Mouse (Mus musculus): ENCODE measurements around the gene Tnrc18. TPM values are rescaled to one million over a fixed set of nuclear protein-coding genes. Genes with fewer than 3 reads are reported as not detected.

Gene Tnrc18
- total RNA-seq, 1 experiment from 2014 or later, result 123 TPM

DNA sequence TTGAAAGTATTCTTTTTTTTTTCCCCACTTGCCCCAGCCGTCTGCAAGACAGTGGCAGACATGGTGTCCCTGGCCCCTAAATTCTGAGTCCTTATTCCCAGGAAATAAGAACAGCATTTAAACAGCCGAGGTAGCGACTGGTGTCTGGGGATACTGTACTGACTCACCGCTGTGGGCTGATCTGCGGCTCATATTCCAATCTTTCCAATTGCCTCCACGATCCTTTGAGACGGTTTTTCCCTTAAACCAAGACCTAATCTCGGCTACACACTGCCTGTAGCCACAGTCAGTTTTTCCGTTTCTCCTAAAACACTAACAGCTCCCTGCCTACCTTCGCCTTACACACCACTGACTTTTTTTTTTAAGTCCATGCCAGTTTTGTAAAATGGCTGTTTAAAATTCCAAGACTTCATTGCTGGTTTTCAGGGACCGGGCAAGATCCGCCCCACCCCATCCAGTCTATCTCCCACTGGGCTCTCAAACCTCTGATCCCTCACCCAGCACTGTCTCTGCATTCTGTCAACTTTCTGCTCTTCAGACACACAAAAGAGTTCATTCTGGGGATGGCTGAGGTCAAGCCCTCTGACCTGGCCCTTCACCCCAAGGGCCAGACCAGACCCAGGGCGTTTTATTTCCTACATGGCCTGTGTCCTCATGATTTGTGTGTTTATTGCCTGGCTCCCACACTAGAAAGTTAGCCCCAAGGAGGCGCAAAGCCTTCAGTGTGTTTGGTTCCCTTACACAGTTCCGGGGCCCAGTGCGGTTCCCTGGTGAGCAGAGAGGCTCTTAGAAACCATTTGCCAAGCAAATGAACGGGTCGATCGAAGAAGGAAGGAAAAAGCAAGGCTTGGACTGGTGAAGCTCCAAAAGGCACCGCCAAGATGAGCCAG is 6.5 kb downstream of the Tnrc18 start:
- DNase-seq, result no peak

DNA sequence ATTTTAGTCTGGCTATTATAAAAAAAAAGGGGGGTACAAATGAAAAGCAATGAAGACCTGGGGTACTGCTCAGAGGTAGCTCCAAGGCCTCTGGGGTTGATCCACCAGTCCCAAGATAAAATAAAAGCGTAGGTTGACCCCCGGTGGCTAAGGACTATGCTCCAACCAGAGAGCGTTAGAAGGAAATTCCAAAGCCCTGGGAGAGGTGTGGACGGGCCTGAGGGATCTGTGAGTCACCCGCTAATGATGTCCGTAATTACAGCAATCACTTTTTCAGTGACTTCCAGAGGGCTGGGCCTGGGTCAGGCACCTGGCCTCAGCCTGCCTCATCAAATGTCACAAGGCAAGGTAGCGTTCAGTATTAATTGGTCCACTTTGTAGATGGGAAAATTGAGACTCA is 9.8 kb downstream of the Tnrc18 start:
- no peak for DNase-seq

DNA sequence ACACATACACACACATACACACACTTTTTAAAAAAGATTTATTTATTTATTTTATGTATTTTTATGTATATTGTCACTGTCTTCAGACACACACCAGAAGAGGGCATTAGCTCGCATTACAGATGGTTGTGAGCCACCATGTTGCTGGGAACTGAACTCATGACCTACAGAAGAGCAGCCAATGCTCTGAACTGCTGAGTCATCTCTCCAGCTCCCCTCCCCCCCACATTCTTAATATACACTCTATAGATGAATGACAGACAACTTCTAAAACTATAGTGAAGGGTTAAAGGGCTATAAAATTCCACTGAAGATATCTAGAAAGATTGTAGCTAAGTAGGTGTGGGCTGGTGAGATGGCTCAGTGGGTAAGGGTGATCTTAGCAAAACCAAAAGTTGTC is 13.7 kb downstream of the Tnrc18 start:
- DNase-seq, result no peak

DNA sequence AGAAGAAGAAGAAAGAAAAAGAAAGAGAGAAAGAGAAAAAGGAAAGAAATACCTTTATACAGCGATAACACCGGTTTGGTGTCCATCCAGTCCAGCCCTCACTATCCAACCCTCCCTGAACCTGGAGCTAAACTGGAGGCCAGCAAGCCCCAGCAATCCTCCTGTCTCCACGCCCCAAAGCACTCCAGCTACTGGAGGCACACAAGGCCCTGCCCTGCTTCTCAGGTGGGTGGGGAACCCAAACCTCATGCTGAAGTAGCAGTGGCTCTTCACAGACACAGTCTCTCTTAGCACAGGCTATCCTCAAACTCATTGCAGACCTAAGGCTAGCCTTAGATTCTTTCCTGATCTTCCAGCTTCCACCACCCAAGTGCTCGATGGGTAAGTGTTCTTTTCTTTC is 14.6 kb downstream of the Tnrc18 start:
- DNase-seq, result no peak

DNA sequence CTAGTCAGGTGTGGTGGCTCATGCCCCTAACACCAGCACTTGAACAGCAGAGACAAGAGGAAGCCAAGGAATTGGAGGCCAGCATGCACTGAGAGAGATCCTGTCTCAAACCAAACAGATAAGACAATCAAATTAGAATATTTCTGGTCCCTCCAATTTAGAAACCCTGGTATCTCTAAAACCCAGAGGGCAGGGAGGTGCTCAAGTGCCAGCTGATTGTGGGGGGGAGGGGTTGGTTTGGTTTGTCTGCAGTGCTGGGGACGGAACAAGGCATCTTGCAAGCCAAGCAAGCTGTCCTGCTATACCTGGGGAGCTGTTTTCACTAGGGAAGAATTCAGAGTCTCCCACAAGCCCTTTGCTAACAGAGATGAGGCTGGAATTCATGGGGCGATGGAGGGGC is 15.5 kb downstream of the Tnrc18 start:
- no peak for DNase-seq

DNA sequence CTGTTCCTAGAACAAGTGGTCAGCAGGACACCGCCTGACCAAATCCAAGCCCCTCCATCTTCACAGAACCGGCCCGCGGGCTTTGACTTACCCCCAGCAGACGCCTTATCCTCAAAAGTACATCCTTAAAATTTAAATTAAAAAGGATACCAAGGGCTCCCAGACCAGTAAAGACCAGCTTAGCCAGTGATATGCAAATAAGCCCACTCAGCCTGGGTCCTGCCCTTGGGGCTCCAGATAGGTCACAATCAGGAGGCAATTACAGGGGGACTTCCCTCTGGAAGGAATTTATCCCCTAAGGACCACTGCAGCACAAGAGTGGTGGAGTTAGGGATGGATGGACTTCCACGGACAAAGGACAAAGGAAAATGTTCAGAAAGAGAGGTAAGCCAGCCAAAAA is 16.8 kb downstream of the Tnrc18 start:
- DNase-seq, result no peak

DNA sequence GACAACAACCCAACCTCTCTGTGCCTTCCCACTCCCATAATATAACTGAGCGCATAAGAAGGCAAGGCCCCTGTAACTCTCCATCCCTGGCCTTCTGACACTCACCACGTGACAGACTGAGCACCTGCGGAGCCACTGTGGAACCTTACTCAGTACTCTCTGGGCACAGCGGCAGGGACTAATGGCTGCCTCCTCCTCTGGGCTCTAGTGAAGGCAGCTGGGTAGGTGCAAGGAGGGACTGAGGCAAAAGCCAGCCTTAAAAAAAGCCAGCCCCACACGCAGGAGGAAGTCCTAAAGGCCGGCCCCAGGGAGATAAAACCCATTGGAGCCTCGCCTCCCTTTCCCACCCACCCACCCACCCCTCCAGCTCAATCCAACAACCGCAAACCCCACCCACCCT is 17.3 kb downstream of the Tnrc18 start:
- no peak for DNase-seq

DNA sequence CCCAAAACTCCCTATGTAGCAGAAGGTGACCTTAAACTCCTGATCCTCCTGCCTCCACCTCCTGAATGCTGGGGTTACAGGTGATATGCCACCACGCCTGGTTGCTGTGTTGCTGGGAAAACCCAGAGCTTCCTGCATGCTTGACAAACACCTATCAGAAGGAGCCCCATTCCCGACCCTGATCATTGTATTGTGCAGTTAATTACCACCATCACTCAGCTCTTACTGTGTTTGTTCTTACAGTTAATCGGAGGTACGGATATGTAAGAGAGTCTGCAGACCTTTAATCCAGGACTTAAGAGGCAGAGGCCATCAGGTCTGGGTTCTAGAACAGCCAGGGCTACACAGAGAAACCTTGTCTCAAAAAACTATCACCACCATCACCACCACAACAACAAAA is 18.2 kb downstream of the Tnrc18 start:
- no peak for DNase-seq

DNA sequence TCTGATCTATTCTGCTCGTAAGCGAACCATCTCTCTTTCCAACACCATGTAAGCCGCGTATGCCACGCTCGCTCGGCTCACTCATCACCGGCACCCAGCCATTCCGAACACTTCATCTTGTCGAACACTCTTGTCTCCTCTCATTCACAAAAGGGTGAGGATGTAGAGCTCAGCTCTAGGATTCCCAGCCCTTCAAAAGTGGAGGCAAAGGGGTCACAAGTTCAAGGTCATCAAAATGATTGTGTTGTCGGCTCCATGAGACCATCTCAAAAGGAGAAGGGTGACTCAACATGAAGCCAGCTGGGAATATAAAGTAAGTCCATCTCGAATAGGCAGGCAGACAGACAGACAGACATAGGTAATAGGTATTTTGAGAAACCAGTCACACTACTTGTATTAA is 19.3 kb downstream of the Tnrc18 start:
- DNase-seq, result no peak

DNA sequence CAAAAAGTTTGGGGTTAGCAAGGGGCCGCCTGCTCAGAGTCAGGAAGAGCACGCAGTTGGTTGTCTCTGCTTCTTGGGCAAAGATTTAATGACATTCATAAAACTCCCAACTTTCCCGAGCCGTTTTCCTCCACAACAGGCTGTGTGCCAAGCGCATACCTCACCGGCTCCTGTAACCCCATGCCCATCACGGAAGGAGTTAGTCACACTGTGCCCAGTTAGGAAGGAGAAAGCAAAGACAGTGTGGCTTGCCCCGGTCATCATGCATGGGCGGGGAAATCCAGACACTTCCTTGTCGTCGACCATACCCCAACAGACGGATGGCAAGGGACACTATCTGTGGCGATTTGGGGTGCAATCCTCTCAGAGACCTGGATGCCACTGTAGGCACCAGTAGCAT is 19.8 kb downstream of the Tnrc18 start:
- DNase-seq, result peak; percentile 73

DNA sequence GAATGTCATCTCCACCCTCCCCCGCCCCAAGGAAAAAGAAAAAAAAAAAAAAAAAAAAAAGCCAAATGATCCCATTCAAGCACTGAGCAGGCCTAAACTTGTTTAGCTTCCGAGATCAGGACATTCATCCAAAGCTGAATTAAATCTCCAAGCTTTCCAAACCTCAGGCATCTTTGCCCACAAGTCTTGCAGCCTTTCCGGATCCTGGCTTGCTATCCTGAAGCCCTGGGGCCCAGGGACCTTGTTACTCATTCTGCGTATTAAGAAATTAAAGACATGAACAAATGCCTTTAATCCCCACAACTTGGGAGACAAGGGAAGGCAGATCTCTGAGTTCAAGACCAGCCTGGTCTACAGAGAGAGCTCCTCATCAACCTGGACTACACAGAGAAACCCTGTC is 20.5 kb downstream of the Tnrc18 start:
- DNase-seq, result no peak

DNA sequence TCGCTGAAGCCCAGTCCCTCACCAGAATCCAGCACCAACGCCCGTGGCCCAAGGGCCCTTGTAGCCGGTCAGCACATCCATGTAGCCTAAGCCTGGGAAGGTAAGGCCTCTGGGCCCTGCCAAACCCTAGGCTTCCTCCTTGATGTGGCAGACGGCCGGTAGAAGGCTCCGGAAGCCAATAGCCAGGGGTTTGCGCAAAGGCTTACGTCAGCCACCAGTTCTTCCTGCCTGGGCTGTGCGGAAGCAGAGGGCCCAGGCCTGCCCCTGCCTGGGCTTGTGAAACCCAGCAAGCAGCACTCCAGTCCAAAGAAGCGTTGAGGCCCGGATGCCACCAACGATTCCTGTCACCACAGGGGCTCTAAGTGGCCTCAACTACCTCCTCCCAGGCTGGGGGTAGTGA is 22.9 kb downstream of the Tnrc18 start:
- no peak for DNase-seq

DNA sequence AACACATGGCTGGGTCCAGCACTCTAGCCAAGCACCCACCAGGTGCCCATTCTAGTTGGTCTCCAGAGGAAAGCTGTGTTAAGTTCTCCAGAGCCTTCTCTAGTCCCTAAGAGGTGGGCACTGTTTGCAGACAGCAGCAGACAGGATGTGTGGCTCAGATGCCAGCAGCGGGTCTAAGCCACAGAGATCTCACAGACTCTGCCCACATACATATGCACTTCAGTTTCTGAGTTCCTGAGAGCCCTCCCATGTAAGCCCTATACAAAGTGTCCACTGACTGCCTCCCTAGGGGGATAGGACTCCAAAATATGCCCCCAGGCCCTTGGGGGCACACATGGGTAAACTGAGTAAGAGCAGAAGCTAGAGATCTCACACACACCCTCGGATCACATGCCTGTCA is 23.3 kb downstream of the Tnrc18 start:
- no peak for DNase-seq

DNA sequence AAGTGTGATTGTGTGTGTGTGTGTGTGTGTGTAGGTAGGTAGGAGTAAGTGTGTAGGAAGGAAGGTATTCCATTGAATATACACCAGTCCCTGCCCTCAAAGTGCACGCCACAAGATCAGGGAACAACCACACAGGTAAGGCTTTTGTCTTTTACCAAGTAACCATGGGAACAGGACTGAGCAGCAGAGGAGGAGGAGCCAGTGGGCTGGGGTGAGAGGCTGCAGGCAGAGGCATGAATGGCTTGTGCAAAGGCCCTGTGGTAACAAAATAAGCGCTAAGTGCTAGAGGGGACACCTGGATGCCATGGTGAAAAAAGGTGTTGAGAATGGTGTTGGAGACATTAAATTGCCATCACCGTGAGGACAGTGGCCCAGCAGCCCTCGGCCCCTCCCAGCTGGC is 24.9 kb downstream of the Tnrc18 start:
- no peak for DNase-seq

DNA sequence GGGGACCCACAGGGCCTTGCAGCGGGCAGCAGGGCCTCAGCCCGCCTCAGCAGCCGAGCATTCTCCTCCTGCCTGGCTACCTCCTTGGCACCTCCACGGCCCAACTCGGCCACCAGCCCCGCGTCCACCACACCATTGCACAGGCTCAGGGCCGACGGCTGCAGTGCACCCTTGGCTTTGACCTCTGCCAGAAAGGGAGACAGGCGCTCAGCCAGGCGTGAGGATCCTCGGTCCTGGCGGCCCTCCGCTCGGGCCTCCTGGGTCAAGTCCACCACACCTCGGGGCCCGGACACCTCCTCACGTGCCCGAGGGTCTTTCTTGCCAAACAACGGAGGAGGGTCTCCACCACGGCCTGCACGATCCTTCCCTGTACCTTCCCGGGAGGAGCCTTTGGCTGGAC is 29.2 kb downstream of the Tnrc18 start:
- no peak for DNase-seq

DNA sequence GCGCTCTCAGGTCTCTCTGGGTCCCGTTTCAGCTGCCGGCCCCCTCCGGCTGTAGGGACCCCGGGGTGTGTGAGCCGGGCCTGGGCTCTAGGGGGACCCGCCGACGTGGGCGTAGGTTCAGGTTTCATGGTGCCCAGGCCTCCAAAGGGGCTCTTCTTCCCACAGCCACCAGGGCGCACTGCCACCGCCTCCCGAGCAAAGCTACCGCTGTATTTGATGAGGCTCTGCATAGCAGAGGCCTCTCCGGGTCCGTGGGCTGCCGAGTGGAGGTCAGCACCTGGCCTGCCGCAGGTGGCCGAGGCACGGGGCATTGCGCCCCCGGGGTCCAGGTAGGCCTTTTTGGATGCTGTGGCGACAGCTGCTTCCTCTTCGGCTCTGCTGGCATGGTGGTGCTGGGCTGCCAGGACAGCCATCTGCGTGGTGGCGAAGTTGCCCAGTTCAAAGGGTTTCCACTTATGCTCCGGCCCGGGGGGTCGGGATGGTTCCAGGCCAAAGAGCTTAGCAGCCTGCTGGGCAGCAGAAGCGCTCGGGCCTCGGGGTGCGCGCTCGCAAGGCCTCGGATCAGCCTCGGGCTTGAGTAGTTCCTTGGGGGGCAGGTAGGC is 30.1 kb downstream of the Tnrc18 start:
- DNase-seq, result no peak

DNA sequence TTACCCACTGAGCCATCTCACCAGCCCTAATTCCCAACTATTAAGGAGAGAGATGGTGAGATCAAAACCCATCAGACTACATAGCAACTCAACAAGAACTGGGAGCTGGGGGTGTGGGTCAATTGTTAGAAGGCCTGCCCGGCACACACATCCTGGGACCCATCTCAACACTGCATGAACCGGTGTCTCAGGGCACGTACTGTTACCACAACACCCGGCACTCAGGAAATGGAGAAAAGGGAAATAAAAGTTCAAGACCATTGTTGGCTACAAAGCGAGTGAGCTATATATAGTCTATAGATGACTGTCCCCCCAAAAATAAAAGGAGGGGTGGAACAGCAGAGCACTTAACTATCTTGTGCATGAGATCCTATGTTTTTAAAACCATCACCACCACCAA is 30.8 kb downstream of the Tnrc18 start:
- DNase-seq, result no peak

DNA sequence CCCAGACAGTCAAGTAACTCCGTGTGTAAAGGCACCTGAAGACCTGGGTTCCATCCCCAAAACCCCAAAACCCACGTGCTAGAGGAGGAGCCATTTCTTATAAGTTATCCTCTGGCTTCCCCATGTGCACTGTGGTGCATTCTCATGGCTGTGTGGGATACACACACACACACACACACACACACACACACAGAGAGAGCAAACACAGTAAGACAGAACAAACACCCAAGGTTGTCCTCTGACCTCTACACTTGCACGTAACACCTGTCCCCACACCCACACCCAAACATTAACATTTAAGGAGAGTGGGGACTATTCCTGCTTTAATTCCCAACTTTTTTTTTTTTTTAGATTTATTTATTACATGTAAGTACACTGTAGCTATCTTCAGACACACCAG is 31.2 kb downstream of the Tnrc18 start:
- DNase-seq, result no peak

DNA sequence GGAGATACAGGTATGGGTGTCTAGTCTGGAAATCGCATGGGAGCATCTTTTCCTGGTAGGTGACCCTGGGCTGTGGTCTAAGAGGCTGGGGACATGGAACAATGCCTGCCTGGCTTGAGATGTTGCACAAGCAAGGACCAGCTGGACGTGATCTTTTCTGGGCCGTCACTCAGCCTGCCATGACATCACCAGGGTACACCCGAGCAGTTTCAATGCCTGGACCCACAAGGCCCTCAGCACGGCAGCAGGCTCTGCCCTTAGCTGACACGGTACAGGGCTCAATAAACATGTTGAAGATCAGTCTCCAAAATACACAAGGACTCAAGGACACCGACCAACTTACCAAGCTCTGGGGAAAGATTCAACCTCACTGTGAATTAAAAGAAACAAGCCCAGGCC is 34.3 kb downstream of the Tnrc18 start:
- DNase-seq, result peak; percentile 45

DNA sequence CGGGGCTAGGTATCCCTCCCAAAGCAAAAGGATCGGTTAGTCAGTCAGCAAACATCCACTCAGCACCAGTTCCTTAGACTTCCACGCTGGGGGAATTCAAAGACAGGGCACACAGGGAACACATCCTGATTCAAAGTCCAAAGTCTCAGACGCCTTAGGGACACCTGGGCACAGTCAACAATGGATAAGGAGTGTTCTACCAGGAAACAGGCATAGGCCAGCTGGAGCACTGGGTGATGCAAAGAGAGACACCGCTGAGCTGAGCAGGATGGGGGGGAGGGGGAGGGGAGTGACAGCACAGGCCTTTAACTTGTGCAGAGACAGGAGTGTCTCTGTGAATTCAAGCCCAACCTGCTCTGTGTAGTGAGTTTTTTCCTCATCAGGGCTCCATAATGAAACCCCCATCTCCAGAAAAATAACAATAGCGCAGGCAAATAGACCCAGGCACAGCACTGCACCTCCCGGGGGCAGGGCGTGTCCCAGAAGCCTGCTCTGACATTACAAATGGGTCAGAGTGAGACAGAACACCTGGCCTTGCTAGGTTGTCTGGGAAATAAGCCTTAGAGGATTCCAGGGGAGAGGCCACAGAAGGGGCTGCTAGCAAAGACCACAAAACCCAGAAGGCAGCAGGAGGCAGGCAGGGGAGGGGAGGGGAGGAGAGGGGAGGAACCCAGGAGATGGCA is 34.9 kb downstream of the Tnrc18 start:
- DNase-seq, result no peak

DNA sequence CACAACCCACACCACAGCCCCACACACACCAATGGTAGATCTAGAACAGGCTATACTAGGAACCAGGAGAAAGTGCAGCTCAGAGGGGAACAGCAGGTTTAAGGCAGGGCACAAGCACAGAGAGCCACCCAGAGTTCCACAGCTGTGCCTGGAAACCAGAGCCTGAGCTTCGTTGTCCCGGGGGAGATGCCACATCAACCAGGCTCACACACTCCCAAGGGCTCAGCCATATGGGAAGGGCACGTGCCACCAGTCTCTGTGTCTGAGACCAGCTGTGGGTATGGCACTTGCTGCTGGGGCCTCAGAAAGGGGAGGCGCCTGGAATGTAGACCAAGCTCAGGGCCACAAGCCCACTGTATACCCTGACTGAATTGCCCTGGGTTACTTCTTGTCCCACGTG is 36.9 kb downstream of the Tnrc18 start:
- DNase-seq, result no peak

DNA sequence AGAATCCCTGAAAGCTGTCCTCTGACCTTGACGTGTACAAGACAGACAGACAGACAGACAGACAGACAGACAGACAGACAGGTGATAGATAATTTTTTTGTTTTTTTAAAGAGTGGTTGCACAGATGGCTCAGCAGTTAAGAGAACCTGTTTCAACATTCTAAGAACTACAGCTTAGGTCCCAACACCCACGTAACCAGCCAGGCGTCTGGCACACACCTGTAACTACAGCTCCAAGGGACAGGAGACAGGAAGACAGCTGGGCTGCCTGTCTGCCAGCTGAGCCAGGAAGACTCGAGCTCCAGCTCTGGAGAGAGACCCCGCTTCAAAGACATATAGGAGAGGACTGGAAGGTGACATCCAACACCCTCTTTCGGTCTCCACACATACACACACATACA is 38.6 kb downstream of the Tnrc18 start:
- no peak for DNase-seq

DNA sequence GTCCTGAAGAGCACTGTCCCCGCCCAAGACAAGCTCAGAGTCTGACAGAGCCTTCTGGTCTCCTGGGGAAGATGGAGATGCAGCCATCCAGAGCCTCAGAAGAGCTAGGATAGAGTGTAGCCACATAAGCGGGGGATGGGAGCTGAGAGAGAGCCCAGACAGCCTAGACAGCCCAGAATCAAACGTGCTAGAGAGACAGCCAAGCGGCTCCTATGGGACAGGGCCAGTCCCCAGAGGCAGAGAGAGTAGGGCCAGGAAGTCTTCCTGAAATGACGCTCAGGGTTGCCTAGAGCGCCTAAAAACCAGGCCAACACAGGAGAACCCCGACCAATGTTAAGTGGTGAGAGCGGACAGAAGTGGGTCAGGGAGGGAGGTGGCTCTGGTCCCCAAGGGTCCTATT is 39.3 kb downstream of the Tnrc18 start:
- DNase-seq, result no peak

DNA sequence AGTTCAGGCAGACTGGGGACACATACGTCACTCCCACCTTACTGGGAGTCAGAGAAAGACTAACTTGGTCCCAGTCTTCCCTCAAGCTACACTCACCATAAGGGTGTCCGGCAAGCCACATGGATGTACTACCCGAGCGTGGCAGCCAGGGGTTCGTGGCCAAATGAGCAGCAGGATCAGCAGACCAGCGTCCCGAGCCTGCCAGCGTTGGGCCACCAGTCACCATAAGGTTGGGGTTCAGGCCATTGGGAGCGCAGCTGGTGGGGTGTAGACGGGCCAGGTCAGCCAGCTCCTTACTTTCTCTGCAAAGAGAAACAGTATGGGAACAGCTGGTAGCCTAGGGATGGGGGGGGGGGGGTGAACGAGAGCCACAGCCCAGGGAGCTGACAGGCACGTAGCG is 41.4 kb downstream of the Tnrc18 start:
- DNase-seq, result no peak

Measured in adrenal gland, postnatal 25 days (tissue).